Comparison of ENCODE assay signal across 12 mouse cellular contexts in the genomic region with DNA sequence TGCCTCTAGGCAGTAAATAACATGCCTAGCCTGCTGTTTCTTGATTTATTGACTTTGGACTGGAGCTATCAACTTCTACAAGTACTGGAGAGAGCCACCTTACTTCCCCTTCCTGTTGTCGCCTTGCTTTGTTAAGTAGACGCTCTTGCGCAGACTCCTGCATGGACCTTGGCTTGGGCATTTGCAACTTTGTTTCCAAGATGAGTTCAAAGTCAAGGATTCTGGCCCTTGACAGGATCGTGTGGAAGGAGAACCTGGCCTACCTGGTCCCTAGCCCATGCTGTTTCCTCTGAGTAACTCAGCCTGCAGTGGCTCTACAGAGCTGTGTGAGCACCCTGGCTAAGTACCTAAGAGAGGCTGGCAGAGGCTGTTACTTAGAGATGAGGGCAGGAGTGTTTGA. TPM values are rescaled to one million over a fixed set of nuclear protein-coding genes. Genes with fewer than 3 reads are reported as not detected.
DNase-seq lines count a peak whose midpoint lies in the region; ATAC-seq and TF ChIP-seq lines count a peak whose summit lies in the region.
"Had no signal": no experiment of that assay in that cellular context is flagged by ENCODE, and none has a peak within 500 bp of the region (broad histone marks: within the 10 kb centered on the region; RNA-seq: fewer than 3 reads in every experiment).

No protein-coding gene starts in this region.

- no peak overlapping the region for H3K4me2 ChIP-seq in kidney, postnatal 0 days (ENCODE audit: low read length)
- no peak overlapping the region for H3K4me2 ChIP-seq in lung, postnatal 0 days (replicated peaks; ENCODE audit: low read depth, low read length)
- H3K4me2 ChIP-seq: heart, embryonic 11.5 days; hindbrain, embryonic 12.5 days; limb, embryonic 12.5 days had no signal

- no peaks in the 10 kb centered on the region for H3K27me3 ChIP-seq in kidney, postnatal 0 days (ENCODE audit: insufficient read depth, low read length)
- no peaks in the 10 kb centered on the region for H3K27me3 ChIP-seq in lung, postnatal 0 days (replicated peaks; ENCODE audit: insufficient read depth, low read length)
- no peaks in the 10 kb centered on the region for H3K27me3 ChIP-seq in cerebellum, adult 2 months (ENCODE audit: control insufficient read depth, insufficient read depth, low read length)
- H3K27me3 ChIP-seq: limb, embryonic 12.5 days had no signal

- TF ChIP-seq EP300 in lung, postnatal 0 days (IDR thresholded peaks at IDR 0.05): no peak

- 31% methylated on average over 4 of the region's 4 CpGs for WGBS in lung, adult 2 months
- WGBS in kidney, postnatal 0 days: 37% methylated on average over 4 of the region's 4 CpGs
- WGBS in lung, postnatal 0 days: 28% methylated on average over 4 of the region's 4 CpGs
- 85% methylated on average over 4 of the region's 4 CpGs for WGBS in cerebellum, adult 2 months

- 0 out of 2 replicates have a peak, but pooled peaks have one; percentile 37 for ATAC-seq in kidney, postnatal 0 days (replicated peaks; ENCODE audit: low FRiP score, low read depth)
- peak; percentile 84 for ATAC-seq in lung, postnatal 0 days

- TF ChIP-seq CTCF in lung, adult 2 months (IDR thresholded peaks at IDR 0.05; ENCODE audit: insufficient read depth, low read length): no peak
- TF ChIP-seq CTCF in kidney, postnatal 0 days (IDR thresholded peaks at IDR 0.05; ENCODE audit: low read depth): no peak
- TF ChIP-seq CTCF in lung, postnatal 0 days (IDR thresholded peaks at IDR 0.05): no peak
- no peak for TF ChIP-seq CTCF in cerebellum, adult 2 months (IDR thresholded peaks at IDR 0.05; ENCODE audit: borderline replicate concordance, insufficient read depth, low read depth, low read length)

- H3K9me3 ChIP-seq in kidney, postnatal 0 days (replicated peaks; ENCODE audit: low read length): no peaks in the 10 kb centered on the region
- no peaks in the 10 kb centered on the region for H3K9me3 ChIP-seq in lung, postnatal 0 days (ENCODE audit: low read length)
- H3K9me3 ChIP-seq: hindbrain, embryonic 12.5 days; limb, embryonic 12.5 days had no signal

- no peaks in the 10 kb centered on the region for H3K36me3 ChIP-seq in kidney, postnatal 0 days (ENCODE audit: insufficient read depth, low read length)
- no peaks in the 10 kb centered on the region for H3K36me3 ChIP-seq in lung, postnatal 0 days (ENCODE audit: insufficient read depth, low read length)
- H3K36me3 ChIP-seq: hindbrain, embryonic 12.5 days; limb, embryonic 12.5 days had no signal

- H3K27ac ChIP-seq in kidney, postnatal 0 days: peak overlapping the region; percentile 47; the same call in 1 of the 2 replicates
- H3K27ac ChIP-seq in lung, postnatal 0 days (ENCODE audit: low read length): peak overlapping the region; percentile 68
- H3K27ac ChIP-seq in cerebellum, adult 2 months (ENCODE audit: insufficient read depth, low read length): no peak overlapping the region
- H3K27ac ChIP-seq: hindbrain, embryonic 12.5 days; limb, embryonic 12.5 days had no signal

- H3K4me1 ChIP-seq in lung, adult 2 months (ENCODE audit: control insufficient read depth, insufficient read depth, low read length): peaks cover 3% of the 10 kb centered on the region; the same call in 1 of the 2 replicates
- H3K4me1 ChIP-seq in kidney, postnatal 0 days (replicated peaks; ENCODE audit: insufficient read depth, low read length): peaks cover 14% of the 10 kb centered on the region; the same call in 1 of the 2 replicates
- no peaks in the 10 kb centered on the region; the same call in 1 of the 2 replicates for H3K4me1 ChIP-seq in lung, postnatal 0 days (ENCODE audit: insufficient read depth, low read depth, low read length)
- no peaks in the 10 kb centered on the region for H3K4me1 ChIP-seq in cerebellum, adult 2 months (ENCODE audit: control insufficient read depth, insufficient read depth, low read length)
- H3K4me1 ChIP-seq: hindbrain, embryonic 12.5 days had no signal

- H3K9ac ChIP-seq in kidney, postnatal 0 days (ENCODE audit: low read depth, low read length): no peak overlapping the region
- H3K9ac ChIP-seq in lung, postnatal 0 days (replicated peaks; ENCODE audit: low read depth): no peak overlapping the region
- H3K9ac ChIP-seq: hindbrain, embryonic 12.5 days; limb, embryonic 12.5 days had no signal

- H3K4me3 ChIP-seq in lung, adult 2 months (replicated peaks; ENCODE audit: extremely low read depth, low read depth, low read length): no peak overlapping the region
- H3K4me3 ChIP-seq in kidney, postnatal 0 days (replicated peaks; ENCODE audit: low read depth, low read length): no peak overlapping the region
- no peak overlapping the region for H3K4me3 ChIP-seq in lung, postnatal 0 days (ENCODE audit: low read depth, low read length)
- no peak overlapping the region for H3K4me3 ChIP-seq in cerebellum, adult 2 months (replicated peaks; ENCODE audit: insufficient read depth, low read depth, low read length)
- H3K4me3 ChIP-seq: hindbrain, embryonic 12.5 days; limb, embryonic 12.5 days had no signal

- no peak for TF ChIP-seq POLR2A in lung, adult 2 months (IDR thresholded peaks at IDR 0.05; ENCODE audit: borderline replicate concordance, extremely low read depth, low read depth, low read length)
- TF ChIP-seq POLR2A in cerebellum, adult 2 months (IDR thresholded peaks at IDR 0.05; ENCODE audit: borderline replicate concordance, insufficient read depth, low read length): no peak

- intact Hi-C loops in left cerebral cortex, postnatal 25 days (cut with DNase I): loop anchor here (2.0 kb wide), 1 partner anchor 34 kb away; no protein-coding TSS in a partner anchor
- intact Hi-C loops in gastrocnemius, postnatal 36 days (cut with DNase I): no loop called here

- peak; percentile 59 to 68 for DNase-seq in lung, adult 18-20 months
- no peak for DNase-seq in lung, adult 2 months
- no peak for DNase-seq in kidney, postnatal 0 days (ENCODE audit: low spot score)
- peak; percentile 84 for DNase-seq in lung, postnatal 0 days (ENCODE audit: low spot score)
- no peak for DNase-seq in cerebellum, adult 2 months
- no peak for DNase-seq in left cerebral cortex, postnatal 25 days (ENCODE audit: low spot score in 2 of 2)
- no peak for DNase-seq in gastrocnemius, postnatal 36 days
- DNase-seq: layer of hippocampus, adult 9-11 months had no signal

RNA-seq across cellular contexts. Expression of gene Adgrg1, which starts 7.5 kb away (rescaled TPM):
- 192 and 233 TPM in 2 replicates for polyA plus RNA-seq in lung, adult 2 months (2012; rRNA removed)
- 109 and 125 TPM in 2 replicates for polyA plus RNA-seq in kidney, postnatal 0 days (2015; fragmentation: Nextera tagmentation; extraction: Ambion mirVana)
- polyA plus RNA-seq in lung, postnatal 0 days (2015; fragmentation: Nextera tagmentation; extraction: Ambion mirVana): 33.9 and 39.0 TPM in 2 replicates
- 75.8 and 79.1 TPM in 2 replicates for polyA plus RNA-seq in cerebellum, adult 2 months (2012; rRNA removed)
- 10 to 100 TPM; 67.2 to 94.5 TPM for total RNA-seq in left cerebral cortex, postnatal 25 days (2021)
- total RNA-seq in gastrocnemius, postnatal 36 days (2021): 10 to 100 TPM; 20.9 to 25.5 TPM

RNA-seq across cellular contexts. Expression of gene Adgrg5, which starts 43.6 kb away (rescaled TPM):
- polyA plus RNA-seq in lung, adult 2 months (2012; rRNA removed): 4.8 and 5.3 TPM in 2 replicates
- polyA plus RNA-seq in kidney, postnatal 0 days (2015; fragmentation: Nextera tagmentation; extraction: Ambion mirVana): not detected in 2 replicates
- 0.19 and 0.31 TPM in 2 replicates for polyA plus RNA-seq in lung, postnatal 0 days (2015; fragmentation: Nextera tagmentation; extraction: Ambion mirVana)
- polyA plus RNA-seq in cerebellum, adult 2 months (2012; rRNA removed): 0.06 and 0.08 TPM in 2 replicates
- not detected for total RNA-seq in left cerebral cortex, postnatal 25 days (2021)
- total RNA-seq in gastrocnemius, postnatal 36 days (2021): not detected
- total RNA-seq: midbrain, postnatal 0 days had no signal
- polyA plus RNA-seq: limb, embryonic 12.5 days had no signal

RNA-seq across cellular contexts. Expression of gene Ccdc102a, which starts 49.2 kb away (rescaled TPM):
- 19.0 and 21.2 TPM in 2 replicates for polyA plus RNA-seq in lung, adult 2 months (2012; rRNA removed)
- 17.5 and 20.0 TPM in 2 replicates for polyA plus RNA-seq in kidney, postnatal 0 days (2015; fragmentation: Nextera tagmentation; extraction: Ambion mirVana)
- 14.6 and 17.2 TPM in 2 replicates for polyA plus RNA-seq in lung, postnatal 0 days (2015; fragmentation: Nextera tagmentation; extraction: Ambion mirVana)
- polyA plus RNA-seq in cerebellum, adult 2 months (2012; rRNA removed): 3.0 and 3.2 TPM in 2 replicates
- 1 to 10 TPM; 1.5 to 1.7 TPM for total RNA-seq in left cerebral cortex, postnatal 25 days (2021)
- total RNA-seq in gastrocnemius, postnatal 36 days (2021): 1 to 10 TPM; 3.3 to 3.8 TPM

RNA-seq across cellular contexts. Expression of gene Adgrg3, which starts 50.4 kb away (rescaled TPM):
- 15.4 and 18.9 TPM in 2 replicates for polyA plus RNA-seq in lung, adult 2 months (2012; rRNA removed)
- 3.7 and 4.4 TPM in 2 replicates for polyA plus RNA-seq in kidney, postnatal 0 days (2015; fragmentation: Nextera tagmentation; extraction: Ambion mirVana)
- polyA plus RNA-seq in lung, postnatal 0 days (2015; fragmentation: Nextera tagmentation; extraction: Ambion mirVana): 4.8 and 5.3 TPM in 2 replicates
- 0.16 and 0.25 TPM in 2 replicates for polyA plus RNA-seq in cerebellum, adult 2 months (2012; rRNA removed)
- under 1 TPM; 0.14 to 0.18 TPM for total RNA-seq in left cerebral cortex, postnatal 25 days (2021)
- total RNA-seq in gastrocnemius, postnatal 36 days (2021): under 1 TPM; 0.20 to 0.52 TPM

Comparison
In these comparisons a context has a peak if more than half of its experiments do, and no peak if none do; other contexts are left out.
1. DNase-seq: peak in lung, adult 18-20 months (2 of 2) and lung, postnatal 0 days (single experiment); none in lung, adult 2 months (single experiment), kidney, postnatal 0 days (single experiment), cerebellum, adult 2 months (0 of 2), left cerebral cortex, postnatal 25 days (0 of 2) and gastrocnemius, postnatal 36 days (0 of 2).